Mouse (Mus musculus) kidney, adult 2 months (tissue): ENCODE results near the gene Nlrp1b.

Experiments
- CTCF ChIP-seq: fragments of 200-500 bp; conservative IDR thresholded peaks from 2 replicates; pipeline ENCODE4 v1.5.1; 2011; ENCODE audit warnings: low read depth, mild to moderate bottlenecking, control low read depth, low read length, moderate library complexity, mixed read lengths; ENCODE audit not compliant: insufficient read depth, insufficient read length
- POLR2A ChIP-seq: fragments of 200-500 bp; IDR thresholded peaks from one replicate; pipeline ENCODE4 v1.6.1; 2011; ENCODE audit warnings: low read depth, low read length, control low read depth

- TF ChIP-seq CTCF = no peak
- TF ChIP-seq POLR2A = no peak
Measured at GRCm38 (mm10) chr11:71169633-71170032, 60.9 kb downstream of the Nlrp1b start.
